Mouse (Mus musculus) T-cell, adult 2 months (primary cell): ENCODE measurements at regions not wholly inside any gene's neighbourhood (a gene's known extent, or its start where the extent isn't known, plus 50 kb on each side); places are given as distances from the start of the nearest gene placed in this dataset.
A peak's percentile ranks its signal among the peaks of the same experiment; 100 is the strongest.

Experiments
- DNase-seq: peaks from one replicate; pipeline ENCODE4 v3.0.0; 2022; ENCODE audit warnings: low spot score

GRCm38 (mm10) chr15:28081147-28081546, 55.5 kb upstream of the Trio start:
- peak; percentile 32 for DNase-seq

DNA sequence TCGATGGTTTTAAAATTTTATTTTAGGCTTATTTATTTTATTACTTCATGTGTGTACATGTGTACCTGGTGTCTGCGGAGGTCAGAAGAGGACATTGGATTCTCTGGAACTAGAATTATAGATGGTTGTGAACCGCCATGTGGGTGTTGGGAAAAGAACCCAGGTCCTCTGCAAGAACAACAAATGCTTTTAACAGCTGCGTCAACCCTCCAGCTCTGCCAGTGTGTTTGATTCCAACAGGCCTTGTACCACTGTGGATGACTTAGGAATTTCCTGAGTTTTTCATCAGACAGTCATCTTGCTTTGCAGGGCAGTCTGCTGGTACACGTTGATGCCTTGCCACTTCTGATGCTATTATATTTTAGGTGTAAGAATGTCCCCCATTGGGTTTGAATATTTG, 56.8 kb upstream of the Trio start:
- no peak for DNase-seq

DNA sequence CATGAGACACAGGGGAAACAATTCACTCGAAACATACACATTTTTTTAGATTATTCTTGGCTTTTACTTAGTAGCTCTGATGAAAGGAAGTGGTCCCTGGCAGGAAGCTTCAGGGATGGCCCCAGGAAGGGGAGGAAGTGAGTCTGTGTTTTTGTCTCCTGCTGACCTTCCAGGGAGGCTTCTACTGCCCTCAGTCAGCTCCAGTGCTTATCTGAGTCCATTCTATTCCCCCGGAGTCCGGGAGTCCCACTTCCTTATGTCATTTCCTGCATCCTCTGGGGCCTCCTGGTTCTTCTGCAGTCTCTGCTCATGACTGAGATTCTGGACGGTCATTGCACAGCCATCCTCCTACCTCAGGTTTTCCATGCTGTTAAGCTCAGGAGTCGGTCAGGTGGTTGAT, 80.3 kb upstream of the Trio start:
- no peak for DNase-seq

DNA sequence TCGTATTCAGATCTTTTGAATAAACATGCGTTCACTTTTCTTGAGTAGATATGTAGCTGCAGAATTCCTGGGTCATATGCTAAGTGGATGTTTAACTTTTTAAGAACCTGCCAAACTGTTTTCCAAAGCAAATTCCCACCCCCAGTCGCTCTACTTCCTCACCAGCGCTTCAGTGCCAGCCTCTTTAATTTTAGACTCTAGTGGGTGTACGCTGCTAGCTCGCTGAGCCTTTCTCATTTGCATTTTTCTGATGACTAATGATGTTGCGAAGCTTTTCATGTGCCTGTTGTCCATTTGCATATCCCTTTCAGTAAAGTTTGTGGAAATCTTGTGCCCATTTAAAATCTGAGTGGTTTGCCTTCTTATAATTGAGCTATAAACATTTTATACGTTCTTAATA, 84.3 kb upstream of the Trio start:
- no peak for DNase-seq

- no peak for DNase-seq
Observed at GRCm38 (mm10) chr15:28113491-28113890, 87.8 kb upstream of the Trio start.

DNA sequence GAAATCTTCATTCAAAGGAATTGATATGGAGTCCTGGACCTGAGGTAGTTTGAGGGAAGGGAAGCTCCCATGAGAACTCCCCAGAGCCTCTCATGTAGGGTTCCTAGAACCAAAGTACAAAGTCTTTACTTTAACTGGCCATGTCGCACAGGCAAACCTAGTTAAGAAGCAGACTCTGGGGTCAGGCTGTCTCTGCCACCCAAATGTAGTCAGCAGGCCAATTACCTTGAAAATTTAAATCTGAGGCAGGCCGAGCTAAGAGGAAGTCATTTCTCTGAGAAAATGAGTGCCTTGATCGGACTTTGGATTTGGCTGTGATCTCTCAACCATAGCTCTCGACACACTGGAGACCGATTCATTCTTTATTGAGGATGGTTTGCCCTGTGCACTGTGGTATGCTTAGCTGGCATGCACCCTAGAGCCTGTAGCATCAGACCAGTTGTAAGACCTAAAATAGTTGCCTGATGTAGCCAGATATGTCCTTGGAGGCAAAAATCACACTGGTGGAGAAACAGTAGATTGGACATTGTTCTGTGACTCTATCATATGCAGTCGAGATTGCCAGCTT, 88.6 kb upstream of the Trio start:
- no peak for DNase-seq

DNA sequence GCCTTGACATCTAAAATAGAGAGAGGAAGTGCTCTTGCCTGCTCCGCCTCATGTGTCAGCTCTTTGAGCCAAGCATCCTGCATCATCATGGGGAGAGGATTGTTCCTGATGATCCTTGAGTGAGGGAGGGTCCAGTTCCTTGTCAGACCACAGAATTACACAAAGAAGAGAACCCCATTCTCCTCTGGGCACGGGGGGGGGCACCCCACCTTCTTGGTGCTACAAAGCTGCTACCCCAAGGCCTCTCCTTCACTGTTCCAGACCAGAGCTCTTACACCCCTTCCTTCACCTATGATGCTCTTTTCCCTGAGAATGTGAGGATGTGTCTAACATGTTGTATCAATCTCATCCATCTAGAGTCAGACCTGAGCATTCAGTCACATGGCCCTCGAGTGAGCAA, 76.7 kb upstream of the Dnah5 start:
- no peak for DNase-seq

- DNase-seq, result no peak
Observed at GRCm38 (mm10) chr15:28129536-28129935, 74.0 kb upstream of the Dnah5 start.

- DNase-seq, result no peak
Observed at GRCm38 (mm10) chr15:28131546-28131945, 72.0 kb upstream of the Dnah5 start.

DNA sequence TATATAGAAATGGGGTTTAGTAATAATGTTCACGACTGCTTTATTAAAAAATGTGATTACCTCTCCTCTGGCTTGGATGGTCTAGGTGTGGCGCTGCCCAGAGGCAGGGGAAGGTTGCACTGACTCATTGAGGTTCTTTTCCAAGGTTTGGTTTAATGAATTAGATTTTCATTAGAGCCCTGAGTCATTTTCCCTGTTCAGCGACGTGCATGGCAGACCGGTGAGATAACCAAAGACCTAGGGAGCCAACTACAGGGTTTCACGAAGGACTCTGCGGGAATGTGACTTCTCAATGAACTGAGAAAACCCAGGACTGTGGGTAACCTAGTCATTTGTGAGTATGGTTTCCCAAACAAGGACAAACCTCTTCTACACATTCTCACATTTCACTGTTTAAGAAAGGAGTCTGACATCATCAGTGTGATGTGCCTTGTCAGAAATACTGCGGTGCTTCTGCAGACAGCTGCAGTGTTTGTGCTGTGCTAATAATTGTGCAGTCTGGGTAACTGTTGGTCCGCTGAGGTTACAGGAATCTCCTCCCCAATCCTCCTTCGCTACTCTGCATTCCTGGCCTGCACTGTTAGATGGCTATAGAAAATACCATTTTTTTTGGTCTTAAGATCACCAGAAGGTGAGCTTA, 70.3 kb upstream of the Dnah5 start:
- no peak for DNase-seq

- DNase-seq, result no peak
Observed at GRCm38 (mm10) chr15:28134206-28134605, 69.3 kb upstream of the Dnah5 start.

GRCm38 (mm10) chr15:28138806-28139205, 64.7 kb upstream of the Dnah5 start:
- DNase-seq, result no peak

DNA sequence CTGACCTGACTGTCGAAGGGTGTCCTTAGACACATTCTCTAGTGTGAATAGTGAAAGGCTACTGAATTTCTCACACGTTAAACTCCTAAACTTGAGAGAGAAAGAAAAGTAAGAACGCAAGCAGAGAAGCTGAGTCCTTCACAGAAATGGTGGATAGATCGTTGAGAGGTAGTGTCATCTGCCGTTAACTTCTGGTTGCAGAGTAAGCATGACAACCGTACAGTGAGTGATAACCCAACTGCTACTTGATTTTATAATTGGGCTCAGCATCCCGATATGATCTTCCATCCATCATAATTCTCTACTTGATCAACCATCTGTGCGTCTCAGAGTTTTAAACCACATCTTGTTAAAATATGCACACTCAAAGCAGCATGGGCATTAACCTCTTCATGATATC, 63.3 kb upstream of the Dnah5 start:
- no peak for DNase-seq

- no peak for DNase-seq
Observed at GRCm38 (mm10) chr15:28141345-28141744, 62.2 kb upstream of the Dnah5 start.

- no peak for DNase-seq
Observed at GRCm38 (mm10) chr15:28144217-28144616, 59.3 kb upstream of the Dnah5 start.

- no peak for DNase-seq
Observed at GRCm38 (mm10) chr15:28144846-28145245, 58.7 kb upstream of the Dnah5 start.

- DNase-seq, result no peak
Observed at GRCm38 (mm10) chr15:28151678-28152077, 51.9 kb upstream of the Dnah5 start.
